Mouse (Mus musculus) E14TG2a.4 (cell line): ENCODE results near the gene Etl4.

ENCODE experiments used
- CTCF ChIP-seq: conservative IDR thresholded peaks from 2 replicates; pipeline ENCODE4 v1.5.1; 2014; ENCODE audit warnings: low read length
- NANOG ChIP-seq: IDR thresholded peaks from 2 replicates; pipeline ENCODE4 v1.6.1; 2014; ENCODE audit warnings: borderline replicate concordance, low read length, mixed read lengths

DNA sequence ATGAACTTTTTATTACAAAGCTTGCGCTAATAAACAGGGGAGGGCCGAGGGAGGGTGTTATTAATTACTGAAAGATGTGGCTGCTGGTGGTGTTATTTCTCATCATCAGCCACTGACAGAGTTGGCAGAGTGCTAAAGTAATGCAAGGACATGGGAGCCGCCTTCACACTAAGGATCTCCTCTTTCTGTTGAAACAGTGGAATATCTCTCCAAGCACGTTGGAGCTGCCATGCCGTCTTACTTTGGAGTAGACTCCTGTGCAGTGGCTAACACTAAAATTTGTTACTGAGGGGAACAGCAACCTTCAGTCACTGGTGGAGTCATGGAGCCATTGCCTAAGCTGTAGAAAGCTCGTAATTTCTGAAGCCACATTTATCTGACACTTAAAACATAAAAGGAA is 694.0 kb downstream of the Etl4 start:
- TF ChIP-seq CTCF (no peak), NANOG (no peak)
